Mouse (Mus musculus) cerebellum, adult 8-10 months (tissue): ENCODE data around the gene Rem2.

Source experiments
- DNase-seq: peaks from one replicate; pipeline ENCODE4 v3.0.0; 2022

Rem2 gene

GRCm38 (mm10) chr14:54492345-54493131 is 16.6 kb downstream of the Rem2 start:
- no peak for DNase-seq

- DNase-seq, result no peak
These were observed 17.3 kb downstream of the Rem2 start for GRCm38 (mm10) chr14:54493236-54493635.

GRCm38 (mm10) chr14:54494234-54494633 is 18.3 kb downstream of the Rem2 start:
- DNase-seq, result peak; percentile 71

GRCm38 (mm10) chr14:54496706-54497105 is 20.8 kb downstream of the Rem2 start:
- DNase-seq, result no peak

DNA sequence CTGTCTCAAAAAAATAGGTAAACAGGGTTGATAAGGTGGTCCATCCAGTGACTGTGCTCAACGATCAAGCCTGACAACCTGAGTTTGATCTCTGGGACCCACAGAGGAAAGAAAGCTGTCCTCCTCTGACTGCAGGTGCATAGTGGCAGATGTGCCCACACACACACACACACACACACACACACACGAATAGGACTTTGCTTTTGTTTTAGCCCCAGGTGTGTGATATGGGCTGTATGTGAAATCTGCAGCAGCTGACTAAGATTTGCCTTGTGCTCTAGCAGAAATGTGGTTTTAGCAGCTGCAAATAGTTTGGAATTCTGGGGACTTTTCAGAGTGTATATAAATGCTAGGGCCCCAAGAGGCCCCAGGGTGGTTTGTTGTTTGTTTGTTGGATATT is 23.4 kb downstream of the Rem2 start:
- DNase-seq, result no peak

DNA sequence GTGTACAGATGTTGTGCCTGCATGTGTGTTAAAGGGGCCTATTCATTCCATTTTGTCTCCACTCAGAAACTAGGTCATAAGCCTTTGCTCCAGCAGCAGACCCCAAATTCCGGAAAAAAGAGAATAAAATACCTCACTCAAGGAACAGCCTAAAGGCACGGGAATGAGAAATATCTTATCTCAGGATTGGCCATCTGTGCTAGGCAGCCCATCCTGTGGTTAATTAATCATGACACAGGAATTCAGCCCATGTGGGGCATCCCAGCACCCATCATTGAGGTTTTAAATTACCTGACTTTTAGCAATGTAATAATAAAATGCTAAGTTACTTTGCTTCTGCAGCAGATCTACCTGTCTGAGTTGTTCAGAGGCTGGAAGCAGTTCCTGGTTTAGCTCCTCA is 25.5 kb downstream of the Rem2 start:
- DNase-seq, result no peak

DNA sequence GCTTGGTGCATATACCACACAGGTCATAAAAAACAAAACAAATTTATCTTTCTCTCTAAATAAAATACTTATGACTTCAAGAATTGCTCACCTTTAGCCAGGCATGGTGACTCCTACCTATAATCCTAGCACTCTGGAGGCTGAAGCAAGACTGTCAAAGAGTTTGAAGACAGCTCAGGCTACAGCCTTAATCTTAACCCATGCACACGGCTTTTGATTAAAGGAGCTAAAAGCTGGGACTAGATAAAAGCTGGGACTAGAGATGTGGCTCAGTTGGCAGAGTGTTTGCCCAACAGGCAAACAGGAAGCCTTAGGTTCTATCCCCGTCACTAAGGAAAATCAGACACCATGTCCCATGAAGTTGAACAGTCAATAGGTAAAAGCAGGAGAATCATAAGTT is 27.2 kb downstream of the Rem2 start:
- DNase-seq, result no peak

DNA sequence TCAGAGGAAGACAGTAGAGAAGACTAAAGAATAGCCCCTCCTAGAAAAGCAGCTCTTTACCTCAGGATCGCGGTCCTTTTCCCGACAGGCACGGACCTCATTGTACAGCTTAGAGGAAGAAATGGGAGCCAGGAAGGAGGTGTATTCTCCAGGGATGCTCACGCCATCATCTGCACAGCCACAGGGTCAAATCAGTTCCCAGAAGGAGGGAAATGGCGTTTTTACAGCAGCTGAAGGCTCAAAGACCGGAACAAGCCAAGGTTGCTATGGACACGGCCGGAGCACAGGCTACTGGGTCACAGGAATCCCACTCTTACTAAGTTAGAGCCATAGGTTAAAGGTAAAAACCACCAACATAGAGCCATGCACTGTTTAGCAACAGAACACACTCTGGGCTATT is 33.9 kb downstream of the Rem2 start:
- DNase-seq, result no peak

DNA sequence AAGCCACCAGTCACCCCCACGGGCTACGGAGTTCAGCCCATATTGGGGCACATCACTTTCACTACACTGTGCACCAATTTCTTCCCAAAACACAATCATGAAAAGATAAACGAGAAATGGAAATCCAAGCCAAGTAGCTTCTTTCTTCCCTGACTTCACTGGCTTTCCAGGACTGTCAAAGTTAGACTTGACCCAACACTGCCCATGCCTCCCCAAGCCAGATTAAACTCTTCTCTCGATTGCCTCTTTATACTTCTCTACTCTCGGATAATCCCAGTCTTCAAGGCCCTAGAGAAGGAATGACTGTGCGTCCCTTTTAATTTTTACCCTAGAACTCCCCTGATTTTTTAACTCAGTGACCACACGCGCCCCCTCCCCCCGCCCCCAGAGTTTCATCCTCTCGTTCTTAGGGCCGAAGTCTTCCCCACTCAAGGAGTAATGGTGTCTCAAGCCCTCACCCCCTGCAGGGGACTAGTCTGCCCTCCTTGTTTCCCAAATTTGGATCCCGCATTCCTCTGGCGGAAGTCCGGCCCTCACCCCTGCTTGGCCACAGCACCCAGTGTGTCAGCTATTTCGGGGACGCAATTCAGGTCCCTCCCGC is 40.9 kb downstream of the Rem2 start:
- no peak for DNase-seq

- DNase-seq, result no peak
These were observed 47.7 kb downstream of the Rem2 start for GRCm38 (mm10) chr14:54523600-54523999.

DNA sequence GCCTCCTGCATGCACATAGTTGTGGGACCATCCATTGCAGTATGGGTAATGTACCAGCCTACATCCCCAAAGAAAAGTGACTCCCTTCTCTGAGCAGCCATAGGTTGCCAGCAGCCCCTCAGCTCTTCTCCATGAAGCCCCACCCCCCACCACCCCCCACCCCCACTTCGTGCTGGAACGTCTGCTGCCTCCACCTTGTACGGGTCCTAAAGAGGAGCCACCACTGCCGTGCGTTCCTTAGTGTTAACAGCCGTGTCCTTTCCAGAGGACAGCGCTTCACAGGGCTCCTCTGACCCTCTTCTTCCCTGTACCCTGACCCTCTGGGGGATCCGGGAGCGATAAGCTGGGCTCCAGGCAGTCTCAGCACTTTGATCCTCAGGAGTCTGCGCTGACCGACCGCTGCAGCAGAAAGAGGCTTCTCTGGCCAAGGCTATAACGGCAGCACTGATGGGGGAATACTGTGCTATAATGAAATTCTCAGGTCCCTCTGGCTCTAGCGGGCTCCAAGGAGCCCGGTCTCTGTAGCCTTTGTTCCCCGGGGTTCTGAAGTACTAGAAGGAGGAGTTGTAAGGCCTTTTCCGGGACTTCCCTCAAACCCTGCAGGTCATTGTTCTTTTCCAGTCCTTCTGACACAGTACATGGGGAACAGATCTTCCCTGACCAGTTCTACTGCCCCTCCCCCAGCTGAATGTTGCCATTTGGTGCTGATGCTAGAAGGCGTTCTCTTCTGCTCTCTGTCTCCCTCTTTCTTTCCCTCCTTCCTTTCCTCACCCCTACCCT is 51.5 kb downstream of the Rem2 start:
- DNase-seq, result peak; percentile 64

GRCm38 (mm10) chr14:54528007-54528393 is 52.1 kb downstream of the Rem2 start:
- DNase-seq, result no peak

GRCm38 (mm10) chr14:54528446-54529111 is 52.7 kb downstream of the Rem2 start:
- peak; percentile 85 for DNase-seq
